Mouse (Mus musculus) kidney, adult 2 months (tissue): Measurements from ENCODE around the gene Timp4. TPM values are rescaled to one million over a fixed set of nuclear protein-coding genes. Genes with fewer than 3 reads are reported as not detected.
A peak's percentile ranks its signal among the peaks of the same experiment; 100 is the strongest.
"Not testable (repeated sequence)": the region's sequence is repeated elsewhere in the genome, so short reads cannot be mapped to it uniquely, and the experiment has no call there.

Experiments
- DNase-seq: peaks from one replicate; pipeline ENCODE4 v3.0.0; 2021
- H3K27ac ChIP-seq: fragments of 200-500 bp; 2 replicates; pipeline ENCODE4 v1.5.1; 2012; ENCODE audit warnings: low read depth, low read length, control low read depth, inconsistent platforms; ENCODE audit not compliant: insufficient read depth
- H3K27me3 ChIP-seq: fragments of 200-500 bp; replicated peaks from 2 replicates; pipeline ENCODE4 v1.6.1; 2012; ENCODE audit warnings: mild to moderate bottlenecking, moderate library complexity, low read length, inconsistent platforms; ENCODE audit not compliant: control insufficient read depth, insufficient read depth
- H3K36me3 ChIP-seq: fragments of 200-500 bp; 2 replicates; pipeline ENCODE4 v1.6.1; 2012; ENCODE audit warnings: mild to moderate bottlenecking, moderate library complexity, low read length, inconsistent platforms; ENCODE audit not compliant: control insufficient read depth, insufficient read depth
- H3K4me1 ChIP-seq: fragments of 200-500 bp; 2 replicates; pipeline ENCODE4 v1.6.1; 2011; ENCODE audit warnings: low read length; ENCODE audit not compliant: control insufficient read depth, insufficient read depth
- H3K4me3 ChIP-seq: fragments of 200-500 bp; 2 replicates; pipeline ENCODE4 v1.5.1; 2011; ENCODE audit warnings: mild to moderate bottlenecking, low read depth, low read length, control low read depth; ENCODE audit not compliant: insufficient read depth
- CTCF ChIP-seq: fragments of 200-500 bp; conservative IDR thresholded peaks from 2 replicates; pipeline ENCODE4 v1.5.1; 2011; ENCODE audit warnings: low read depth, mild to moderate bottlenecking, control low read depth, low read length, moderate library complexity, mixed read lengths; ENCODE audit not compliant: insufficient read depth, insufficient read length
- POLR2A ChIP-seq: fragments of 200-500 bp; IDR thresholded peaks from one replicate; pipeline ENCODE4 v1.6.1; 2011; ENCODE audit warnings: low read depth, low read length, control low read depth
- WGBS: fragments of 180-500 bp; shearing (Covaris S2); methylation state at CpG from one replicate; pipeline ENCODE4 v1.1.7; 2018; 5-methylcytosine and 5-hydroxymethylcytosine counted together
- polyA plus RNA-seq: library from polyadenylated mRNA; depleted of rRNA; stranded (reverse); fragments of >200 nt; gene quantifications from 2 replicates; pipeline ENCODE4 v1.2.3, GENCODE M21; 2012

The Timp4 gene
- polyA plus RNA-seq, 1 experiment = 1.2 TPM

DNA sequence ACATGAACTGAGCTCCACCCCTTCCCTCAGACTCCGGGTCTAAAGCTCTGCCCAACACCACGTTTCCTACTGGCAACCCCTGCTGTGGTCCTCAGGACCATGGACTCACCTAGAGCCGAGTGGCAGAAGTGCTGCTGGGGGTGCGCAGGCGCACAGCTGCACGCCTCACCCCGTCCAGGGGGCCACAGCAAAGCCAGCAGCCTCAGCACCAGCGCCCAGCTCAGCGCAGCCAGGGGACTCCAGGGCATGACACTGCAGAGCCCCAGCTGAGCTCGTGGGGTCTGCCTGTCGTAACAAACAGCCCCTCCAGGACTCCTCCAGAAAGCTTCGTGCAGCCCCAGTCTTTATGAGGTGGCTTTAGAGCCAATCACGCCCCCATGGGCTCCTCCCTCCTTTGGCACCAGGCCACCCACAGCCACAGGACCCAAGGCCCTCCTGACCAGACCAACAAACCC is 447 bp downstream of the Timp4 start:
- Histone ChIP-seq H3K4me3 (no peak overlapping the region), H3K27ac (no peak overlapping the region), H3K27me3 (no peaks in the 10 kb centered on the region), H3K36me3 (no peaks in the 10 kb centered on the region), H3K4me1 (no peaks in the 10 kb centered on the region)
- WGBS = 18% methylated on average over 13 of the region's 13 CpGs
- TF ChIP-seq CTCF (no peak), POLR2A (no peak)
- DNase-seq = no peak

DNA sequence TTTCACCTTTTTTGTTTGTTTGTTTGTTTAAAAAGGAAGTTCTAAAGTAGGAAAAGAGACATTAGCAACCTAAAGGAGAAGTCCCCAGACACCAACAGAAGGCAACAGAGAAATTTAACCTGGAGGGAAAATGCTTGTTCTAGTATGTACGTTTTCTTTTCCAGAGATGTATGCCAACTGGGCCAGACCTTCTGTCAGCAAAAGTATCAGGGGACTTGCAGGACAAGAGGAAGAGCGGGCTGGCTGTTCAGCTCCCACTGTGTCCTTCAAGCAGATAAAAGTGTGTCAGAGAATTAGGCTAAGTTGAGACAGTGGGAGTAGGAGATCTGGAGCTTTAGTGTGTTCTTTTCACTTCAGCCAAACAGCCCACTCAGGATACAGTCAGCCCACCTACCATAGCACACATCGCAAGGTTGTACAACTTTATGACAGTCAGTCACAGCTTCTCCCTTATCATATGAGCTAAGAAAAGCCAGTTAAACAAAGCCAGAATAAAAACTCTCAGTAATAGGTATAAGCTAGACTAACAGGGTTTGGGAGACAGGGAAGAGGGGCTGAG is 6.4 kb downstream of the Timp4 start:
- 87% methylated on average over 3 of the region's 3 CpGs for WGBS

DNA sequence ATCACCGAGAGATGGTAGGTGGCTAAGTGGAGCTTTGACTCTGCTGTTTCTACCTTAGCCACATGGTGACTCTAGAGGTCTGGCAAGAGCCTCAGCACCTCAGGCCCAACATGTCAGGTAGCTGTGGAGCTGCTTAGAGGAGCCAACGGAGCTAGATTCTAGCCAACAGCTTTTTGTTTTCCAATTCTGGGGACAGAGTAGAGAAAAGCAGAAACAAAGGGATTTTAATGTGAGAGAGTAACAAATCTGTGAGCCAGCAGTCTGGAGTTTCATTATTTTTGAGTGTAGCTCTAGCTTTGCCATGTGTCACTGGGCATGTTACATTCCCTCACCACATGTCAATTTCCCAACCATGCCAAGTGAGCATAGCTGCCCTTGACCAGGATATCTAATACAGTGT is 7.8 kb downstream of the Timp4 start:
- DNase-seq = no peak
- Histone ChIP-seq H3K36me3 (no peaks in the 10 kb centered on the region), H3K27ac (no peak overlapping the region), H3K4me1 (no peaks in the 10 kb centered on the region), H3K4me3 (no peak overlapping the region), H3K27me3 (no peaks in the 10 kb centered on the region)
- 86% methylated on average over 2 of the region's 2 CpGs for WGBS
- no peak for TF ChIP-seq CTCF
- no peak for TF ChIP-seq POLR2A

More for the DNA sequence above, 6.4 kb downstream of the Timp4 start:
- Histone ChIP-seq H3K36me3 (no peaks in the 10 kb centered on the region), H3K4me1 (no peaks in the 10 kb centered on the region), H3K27ac (no peak overlapping the region), H3K4me3 (no peak overlapping the region), H3K27me3 (no peaks in the 10 kb centered on the region)
- TF ChIP-seq CTCF = no peak
- no peak for TF ChIP-seq POLR2A
- no peak for DNase-seq

DNA sequence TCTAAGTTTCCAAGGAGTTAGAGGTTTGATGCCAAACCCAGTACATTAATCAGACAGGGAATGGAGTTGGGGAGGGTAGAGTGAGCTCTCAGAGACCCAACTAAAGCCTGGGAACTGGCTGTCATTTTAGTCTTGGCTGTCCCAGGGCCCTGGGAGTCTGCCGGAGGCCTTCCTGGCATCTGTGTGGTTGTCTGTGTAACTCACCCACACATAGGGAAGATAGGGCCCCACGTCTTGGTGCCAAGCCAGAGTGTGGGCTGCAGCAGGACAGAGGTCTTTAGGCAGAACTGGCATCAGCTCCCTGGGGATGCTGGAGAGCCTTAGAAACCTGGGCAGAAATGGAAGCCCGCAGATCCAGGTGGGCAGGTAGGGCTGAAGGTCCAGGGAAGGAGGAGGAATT is 10.1 kb downstream of the Timp4 start:
- Histone ChIP-seq H3K4me1 (no peaks in the 10 kb centered on the region), H3K27me3 (no peaks in the 10 kb centered on the region), H3K36me3 (no peaks in the 10 kb centered on the region), H3K27ac (no peak overlapping the region), H3K4me3 (no peak overlapping the region)
- no peak for DNase-seq
- 90% methylated on average over 3 of the region's 3 CpGs for WGBS
- TF ChIP-seq POLR2A (no peak), CTCF (no peak)

DNA sequence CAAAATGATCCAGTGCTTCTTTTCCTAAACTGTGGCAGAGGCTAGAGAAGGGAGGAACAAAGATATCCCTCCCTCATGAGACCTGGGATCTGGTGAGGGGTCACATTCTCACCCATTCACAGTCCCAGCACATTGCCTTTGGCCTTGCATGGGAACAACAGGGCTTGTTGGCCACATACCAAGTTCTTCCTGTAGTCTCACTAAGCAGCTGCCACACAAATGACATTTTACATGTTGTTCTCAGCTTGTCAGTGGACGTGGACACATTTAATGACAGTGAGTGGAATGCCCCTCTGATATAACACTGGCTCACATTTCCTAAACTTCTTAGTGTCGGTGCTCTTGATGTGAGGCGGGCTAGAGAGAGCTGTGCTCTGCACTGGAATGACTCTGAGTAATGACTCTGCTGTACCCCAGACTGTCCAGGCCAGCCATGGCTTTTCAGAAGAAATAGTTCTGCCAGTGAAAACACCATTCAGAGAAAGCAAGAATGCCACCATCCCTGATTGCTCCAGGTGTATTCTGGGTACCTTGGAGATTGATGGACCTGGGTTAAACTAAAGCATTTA is 10.8 kb downstream of the Timp4 start:
- DNase-seq = no peak
- Histone ChIP-seq H3K27me3 (no peaks in the 10 kb centered on the region), H3K27ac (no peak overlapping the region), H3K4me1 (no peaks in the 10 kb centered on the region), H3K36me3 (no peaks in the 10 kb centered on the region), H3K4me3 (no peak overlapping the region)
- TF ChIP-seq POLR2A (no peak), CTCF (no peak)
- 79% methylated on average over 3 of the region's 3 CpGs for WGBS

DNA sequence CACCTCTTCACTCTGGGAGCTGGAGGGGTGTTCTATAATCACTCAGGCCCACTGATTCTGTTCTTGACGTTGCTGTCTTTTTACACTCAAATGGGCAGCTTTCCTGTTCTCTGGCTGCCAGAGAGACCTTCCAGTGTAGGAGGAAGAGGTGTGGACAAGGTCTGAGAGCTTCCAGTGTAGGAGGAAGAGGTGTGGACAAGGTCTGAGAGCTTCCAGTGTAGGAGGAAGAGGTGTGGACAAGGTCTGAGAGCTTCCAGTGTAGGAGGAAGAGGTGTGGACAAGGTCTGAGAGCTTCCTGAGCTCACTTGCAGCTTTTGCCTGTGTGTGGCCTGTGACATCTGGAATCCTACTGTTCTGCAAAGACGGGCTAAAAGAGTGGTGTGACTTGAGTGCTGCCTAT is 11.6 kb downstream of the Timp4 start:
- DNase-seq, H3K27me3 ChIP-seq, H3K36me3 ChIP-seq, H3K4me3 ChIP-seq, H3K4me1 ChIP-seq: not testable (repeated sequence)
- peak overlapping the region; percentile 51 for H3K27ac ChIP-seq
- WGBS = 31% methylated on average over 2 of the region's 2 CpGs

DNA sequence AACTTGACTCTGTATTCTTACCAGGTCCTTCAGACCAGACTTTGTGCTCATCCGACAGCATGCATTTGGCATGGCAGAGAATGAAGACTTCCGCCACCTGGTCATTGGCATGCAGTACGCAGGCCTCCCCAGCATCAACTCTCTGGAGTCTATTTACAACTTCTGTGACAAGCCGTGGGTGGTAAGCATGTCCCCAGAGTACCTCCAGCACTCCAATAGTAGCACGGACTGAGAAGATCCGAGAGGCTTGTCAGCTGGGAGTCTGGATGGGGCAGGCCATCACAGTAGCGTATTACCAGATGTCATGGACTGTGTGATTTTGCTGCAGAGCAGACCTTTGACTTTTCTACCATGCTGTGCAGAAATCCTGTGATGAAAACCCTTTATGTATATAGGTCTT is 12.7 kb downstream of the Timp4 start:
- Histone ChIP-seq H3K4me3 (no peak overlapping the region), H3K27me3 (no peaks in the 10 kb centered on the region), H3K27ac (no peak overlapping the region), H3K36me3 (no peaks in the 10 kb centered on the region), H3K4me1 (no peaks in the 10 kb centered on the region)
- TF ChIP-seq POLR2A (no peak), CTCF (no peak)
- WGBS = 87% methylated on average over 7 of the region's 7 CpGs
- DNase-seq = no peak
